Mouse (Mus musculus): ENCODE data around the gene Ppfia2. TPM values are rescaled to one million over a fixed set of nuclear protein-coding genes. Genes with fewer than 3 reads are reported as not detected.

Ppfia2 gene
- polyA plus RNA-seq, 1 experiment = not detected

- Histone ChIP-seq H3K4me3 (ENCODE audit: insufficient read depth, poor library complexity, severe bottlenecking) (no peak overlapping the region), H3K79me3 (ENCODE audit: low read depth) (no peaks in the 10 kb centered on the region), H3K27me3 (ENCODE audit: control insufficient read depth, insufficient read depth, insufficient read length) (no peaks in the 10 kb centered on the region), H3K36me3 (ENCODE audit: control insufficient read depth, insufficient read depth) (no peaks in the 10 kb centered on the region), H3ac (ENCODE audit: control insufficient read depth, insufficient read length, low read depth) (no peak overlapping the region), H3K79me2 (ENCODE audit: control insufficient read depth, insufficient read depth) (no peaks in the 10 kb centered on the region)
- TF ChIP-seq USF1 (IDR thresholded peaks at IDR 0.05; ENCODE audit: low read depth) (no peak), MYOG (IDR thresholded peaks at IDR 0.05; ENCODE audit: control insufficient read depth, extremely low read depth, insufficient read length) (no peak), MAX (IDR thresholded peaks at IDR 0.05) (no peak), CTCF (IDR thresholded peaks at IDR 0.05; ENCODE audit: control insufficient read depth, insufficient read depth, insufficient read length) (no peak), FOSL1 (IDR thresholded peaks at IDR 0.05; ENCODE audit: insufficient read depth, low read length, poor library complexity, severe bottlenecking) (no peak), CEBPB (IDR thresholded peaks at IDR 0.05; ENCODE audit: low read depth) (no peak), MYOD1 (IDR thresholded peaks at IDR 0.05; ENCODE audit: control insufficient read depth, insufficient read length, low read depth) (no peak)
Observed at GRCm38 (mm10) chr10:106623342-106623741, 153.2 kb downstream of the Ppfia2 start.

- Histone ChIP-seq H3ac (ENCODE audit: control insufficient read depth, insufficient read length, low read depth) (no peak overlapping the region), H3K4me3 (ENCODE audit: insufficient read depth, poor library complexity, severe bottlenecking) (no peak overlapping the region), H3K79me3 (ENCODE audit: low read depth) (no peaks in the 10 kb centered on the region), H3K27me3 (ENCODE audit: control insufficient read depth, insufficient read depth, insufficient read length) (no peaks in the 10 kb centered on the region), H3K79me2 (ENCODE audit: control insufficient read depth, insufficient read depth) (no peaks in the 10 kb centered on the region), H3K36me3 (ENCODE audit: control insufficient read depth, insufficient read depth) (no peaks in the 10 kb centered on the region)
- TF ChIP-seq FOSL1 (IDR thresholded peaks at IDR 0.05; ENCODE audit: insufficient read depth, low read length, poor library complexity, severe bottlenecking) (no peak), MYOG (IDR thresholded peaks at IDR 0.05; ENCODE audit: control insufficient read depth, extremely low read depth, insufficient read length) (no peak), MAX (IDR thresholded peaks at IDR 0.05) (no peak)
Observed at GRCm38 (mm10) chr10:106632171-106632935, 162.2 kb downstream of the Ppfia2 start.

- H3K27me3 ChIP-seq (ENCODE audit: control insufficient read depth, insufficient read depth, insufficient read length) = no peaks in the 10 kb centered on the region
- H3K79me3 ChIP-seq (ENCODE audit: low read depth) = no peaks in the 10 kb centered on the region
- no peak overlapping the region for H3ac ChIP-seq (ENCODE audit: control insufficient read depth, insufficient read length, low read depth)
- no peak overlapping the region for H3K4me3 ChIP-seq (ENCODE audit: insufficient read depth, poor library complexity, severe bottlenecking)
- H3K79me2 ChIP-seq (ENCODE audit: control insufficient read depth, insufficient read depth) = no peaks in the 10 kb centered on the region
- H3K36me3 ChIP-seq (ENCODE audit: control insufficient read depth, insufficient read depth) = no peaks in the 10 kb centered on the region
- TF ChIP-seq USF1 (IDR thresholded peaks at IDR 0.05; ENCODE audit: low read depth) (no peak), CTCF (IDR thresholded peaks at IDR 0.05; ENCODE audit: control insufficient read depth, insufficient read depth, insufficient read length) (no peak), CEBPB (IDR thresholded peaks at IDR 0.05; ENCODE audit: low read depth) (no peak), MYOD1 (IDR thresholded peaks at IDR 0.05; ENCODE audit: control insufficient read depth, insufficient read length, low read depth) (no peak), FOSL1 (IDR thresholded peaks at IDR 0.05; ENCODE audit: insufficient read depth, low read length, poor library complexity, severe bottlenecking) (no peak), MAX (IDR thresholded peaks at IDR 0.05) (no peak), MYOG (IDR thresholded peaks at IDR 0.05; ENCODE audit: control insufficient read depth, extremely low read depth, insufficient read length) (no peak)
Observed at GRCm38 (mm10) chr10:106633898-106634297, 163.8 kb downstream of the Ppfia2 start.

GRCm38 (mm10) chr10:106652276-106652675, 182.1 kb downstream of the Ppfia2 start:
- Histone ChIP-seq H3K36me3 (ENCODE audit: control insufficient read depth, insufficient read depth) (no peaks in the 10 kb centered on the region), H3K79me2 (ENCODE audit: control insufficient read depth, insufficient read depth) (no peaks in the 10 kb centered on the region), H3K27me3 (ENCODE audit: control insufficient read depth, insufficient read depth, insufficient read length) (no peaks in the 10 kb centered on the region), H3K79me3 (ENCODE audit: low read depth) (no peaks in the 10 kb centered on the region), H3K4me3 (ENCODE audit: insufficient read depth, poor library complexity, severe bottlenecking) (no peak overlapping the region), H3ac (ENCODE audit: control insufficient read depth, insufficient read length, low read depth) (no peak overlapping the region)
- TF ChIP-seq CEBPB (IDR thresholded peaks at IDR 0.05; ENCODE audit: low read depth) = no peak
- TF ChIP-seq MAX (IDR thresholded peaks at IDR 0.05) = no peak
- no peak for TF ChIP-seq CTCF (IDR thresholded peaks at IDR 0.05; ENCODE audit: control insufficient read depth, insufficient read depth, insufficient read length)
- TF ChIP-seq MYOG (IDR thresholded peaks at IDR 0.05; ENCODE audit: control insufficient read depth, extremely low read depth, insufficient read length) = no peak
- no peak for TF ChIP-seq FOSL1 (IDR thresholded peaks at IDR 0.05; ENCODE audit: insufficient read depth, low read length, poor library complexity, severe bottlenecking)
- TF ChIP-seq USF1 (IDR thresholded peaks at IDR 0.05; ENCODE audit: low read depth) = no peak
- no peak for TF ChIP-seq MYOD1 (IDR thresholded peaks at IDR 0.05; ENCODE audit: control insufficient read depth, insufficient read length, low read depth)

GRCm38 (mm10) chr10:106665221-106665620, 195.1 kb downstream of the Ppfia2 start:
- Histone ChIP-seq H3K27me3 (ENCODE audit: control insufficient read depth, insufficient read depth, insufficient read length) (no peaks in the 10 kb centered on the region), H3K4me3 (ENCODE audit: insufficient read depth, poor library complexity, severe bottlenecking) (no peak overlapping the region), H3ac (ENCODE audit: control insufficient read depth, insufficient read length, low read depth) (no peak overlapping the region), H3K79me2 (ENCODE audit: control insufficient read depth, insufficient read depth) (no peaks in the 10 kb centered on the region), H3K79me3 (ENCODE audit: low read depth) (no peaks in the 10 kb centered on the region), H3K36me3 (ENCODE audit: control insufficient read depth, insufficient read depth) (no peaks in the 10 kb centered on the region)
- TF ChIP-seq MYOD1 (IDR thresholded peaks at IDR 0.05; ENCODE audit: control insufficient read depth, insufficient read length, low read depth) (no peak), USF1 (IDR thresholded peaks at IDR 0.05; ENCODE audit: low read depth) (no peak), MYOG (IDR thresholded peaks at IDR 0.05; ENCODE audit: control insufficient read depth, extremely low read depth, insufficient read length) (no peak), MAX (IDR thresholded peaks at IDR 0.05) (no peak), FOSL1 (IDR thresholded peaks at IDR 0.05; ENCODE audit: insufficient read depth, low read length, poor library complexity, severe bottlenecking) (no peak), CTCF (IDR thresholded peaks at IDR 0.05; ENCODE audit: control insufficient read depth, insufficient read depth, insufficient read length) (no peak), CEBPB (IDR thresholded peaks at IDR 0.05; ENCODE audit: low read depth) (no peak)

All from C2C12 (cell line).